Mouse (Mus musculus) lung, postnatal 25 days (tissue): ENCODE measurements around the gene 3110009E18Rik.
A peak's percentile ranks its signal among the peaks of the same experiment; 100 is the strongest.

Source experiments
- DNase-seq: peaks from one replicate; pipeline ENCODE4 v3.0.0; 2022; ENCODE audit warnings: low spot score

The 3110009E18Rik gene

DNA sequence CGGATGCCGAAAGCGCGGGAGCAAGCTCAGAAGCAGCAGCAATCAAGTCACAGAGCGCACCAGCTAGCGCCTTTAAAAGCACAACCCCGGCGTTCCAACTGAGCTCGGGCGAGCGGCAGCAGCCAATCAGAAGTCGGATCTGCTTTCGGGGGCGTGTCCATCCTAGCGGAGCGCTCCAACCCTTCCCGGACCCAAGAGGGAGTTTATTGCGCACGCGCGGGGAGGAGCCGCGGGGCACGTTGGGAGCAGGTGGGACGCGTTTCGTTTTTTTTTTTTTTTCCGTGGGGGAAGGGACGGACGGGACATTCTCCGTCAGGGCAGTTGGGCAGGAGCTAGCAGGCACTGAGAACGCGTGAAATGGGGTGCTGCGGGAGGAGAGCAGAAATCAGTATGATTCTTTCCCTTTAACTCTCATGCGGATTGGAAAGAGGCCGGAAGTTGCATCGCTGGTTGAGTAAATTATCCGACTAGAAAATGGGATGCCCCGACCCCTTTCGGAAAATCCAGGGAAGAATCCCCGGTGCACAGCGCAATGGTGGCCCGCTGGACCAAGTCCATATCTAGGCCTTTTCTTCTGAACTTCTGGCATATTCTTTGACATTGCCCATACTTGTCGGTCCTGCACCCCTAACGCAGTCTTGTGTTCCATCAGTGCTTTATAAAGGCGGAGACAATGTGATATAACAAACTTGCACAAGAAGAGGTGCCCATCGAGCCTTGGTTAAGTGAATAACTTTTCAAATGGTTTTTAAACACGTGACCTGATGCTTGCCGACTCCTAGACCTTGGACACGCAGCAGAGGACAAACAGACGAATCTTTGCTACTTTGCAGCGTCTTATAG lies at the start of gene 3110009E18Rik, which contains the start of gene Dbi:
3110009E18Rik (plus strand) TSS at position 219 of the 843 bp plus-strand sequence.
Dbi (minus strand) TSS at position 110 of the 843 bp plus-strand sequence.
- DNase-seq = peak; percentile 99

DNA sequence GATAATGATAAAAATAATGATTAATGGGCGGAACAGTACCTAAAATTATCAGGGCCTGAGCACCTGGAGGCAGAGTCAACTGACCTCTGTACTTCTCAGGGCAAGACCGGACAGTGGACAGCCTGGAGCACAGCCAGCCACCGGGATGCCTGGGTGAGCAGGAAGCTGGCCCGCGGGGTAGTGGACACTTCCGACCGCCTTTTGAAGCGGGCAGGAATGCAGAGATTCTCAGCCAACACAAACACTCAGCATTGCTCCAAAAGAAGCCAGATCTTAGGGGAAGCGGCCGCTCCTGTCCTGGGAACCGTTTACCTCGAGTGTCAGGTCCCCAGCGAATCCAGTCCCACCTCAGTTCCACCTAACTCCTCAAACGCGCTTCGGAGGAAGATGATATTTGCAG lies 48.1 kb upstream of the 3110009E18Rik start:
- DNase-seq = peak; percentile 63

DNA sequence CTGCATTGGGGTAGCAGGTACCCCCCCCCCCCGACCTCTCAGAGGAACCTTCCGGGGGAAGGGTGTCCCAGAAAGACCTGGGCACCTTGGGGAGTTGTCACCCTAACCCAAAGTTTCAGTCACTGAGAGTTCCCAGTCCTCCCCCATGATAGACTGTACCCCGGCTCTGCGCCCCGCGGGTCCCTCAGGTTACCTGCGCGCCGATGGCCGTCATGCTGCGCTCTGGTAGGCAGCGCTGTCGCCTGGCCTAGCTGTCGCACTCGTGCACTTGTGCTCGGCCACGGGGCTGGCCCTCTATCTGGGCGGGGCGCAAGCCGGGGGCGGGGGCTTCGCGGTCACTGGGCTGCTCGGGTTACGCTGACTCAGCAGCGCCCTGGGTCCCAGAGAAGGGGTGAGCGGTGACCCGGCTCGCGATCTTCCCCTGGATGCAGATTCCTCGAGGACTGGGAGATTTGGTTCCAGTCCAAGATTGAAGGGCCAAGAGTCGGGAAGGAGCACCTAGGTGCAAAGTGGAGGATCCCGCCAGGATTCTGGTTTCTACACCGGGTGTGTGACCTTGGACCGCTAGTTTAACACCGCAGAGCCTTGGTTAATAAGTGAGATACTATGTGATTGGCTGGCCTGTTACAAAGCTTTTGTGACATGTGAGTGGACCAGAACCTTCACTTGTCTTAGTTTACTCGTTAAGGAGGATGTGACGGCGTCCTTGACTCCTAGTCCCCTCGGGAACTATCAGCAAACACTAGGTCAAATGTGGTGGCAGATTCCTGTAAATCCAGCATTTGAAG lies 47.3 kb upstream of the 3110009E18Rik start, which contains the start of gene Tmem37:
Tmem37 (minus strand) TSS at position 556 of the 788 bp plus-strand sequence.
- peak; percentile 76 for DNase-seq

DNA sequence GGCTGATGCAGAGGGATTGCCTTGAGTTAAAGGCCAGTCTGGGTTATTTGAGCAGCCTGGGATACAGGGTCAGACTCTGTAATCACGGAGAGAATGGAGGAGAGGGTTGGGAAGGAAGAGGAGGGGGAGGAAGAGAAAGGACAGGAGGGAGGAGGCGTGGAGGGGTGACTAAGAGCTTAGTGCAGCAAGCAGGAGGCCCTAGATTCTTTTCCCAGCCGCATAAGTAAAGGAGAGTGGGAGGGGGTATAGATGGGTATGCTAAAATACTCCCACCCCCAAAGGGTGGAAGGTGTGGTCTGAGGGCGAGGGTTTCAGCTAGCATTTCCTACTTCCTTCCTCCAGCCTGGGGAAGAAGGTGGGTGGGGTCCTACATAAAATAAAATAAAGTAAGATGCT lies 46.7 kb upstream of the 3110009E18Rik start:
- DNase-seq = no peak

DNA sequence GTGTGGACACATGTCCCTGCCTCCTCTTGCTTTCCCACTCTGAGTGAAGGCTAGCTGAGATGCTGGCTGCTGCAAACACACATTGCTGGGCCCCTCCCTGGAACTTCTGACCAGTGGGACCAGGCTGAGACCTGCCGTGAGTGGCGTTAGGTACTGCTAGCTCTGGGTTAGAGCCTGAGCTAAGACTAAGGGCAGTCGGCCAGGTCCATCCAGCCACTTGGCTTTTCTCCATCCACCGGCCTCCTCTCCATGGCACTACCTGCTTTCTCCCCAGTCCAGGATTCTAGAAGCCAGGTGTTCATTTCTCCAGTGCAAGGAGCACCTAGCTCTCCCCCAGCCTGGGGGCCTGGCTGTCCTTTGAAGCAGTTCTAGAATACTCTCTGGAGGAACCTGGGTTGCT lies 46.1 kb upstream of the 3110009E18Rik start:
- DNase-seq = no peak

DNA sequence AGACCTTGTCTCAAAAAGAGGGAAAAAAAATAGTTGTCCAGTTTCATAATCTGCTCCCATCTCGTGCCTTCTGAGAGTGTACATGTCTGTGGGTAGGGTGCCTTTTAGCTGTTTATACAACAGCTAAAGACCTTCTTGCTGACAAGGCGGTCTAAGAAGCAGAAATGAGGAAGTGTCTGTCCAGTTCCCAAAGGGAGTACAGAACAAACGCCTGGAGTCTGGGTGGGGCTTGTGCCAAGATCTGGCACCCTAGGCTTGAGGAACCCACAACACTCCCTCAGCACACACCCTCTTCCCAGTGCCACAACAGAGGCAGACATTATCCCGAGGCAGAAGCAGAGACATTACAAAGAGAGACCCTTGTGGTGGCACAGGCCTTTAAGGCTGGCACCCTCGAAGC lies 45.5 kb upstream of the 3110009E18Rik start:
- no peak for DNase-seq

DNA sequence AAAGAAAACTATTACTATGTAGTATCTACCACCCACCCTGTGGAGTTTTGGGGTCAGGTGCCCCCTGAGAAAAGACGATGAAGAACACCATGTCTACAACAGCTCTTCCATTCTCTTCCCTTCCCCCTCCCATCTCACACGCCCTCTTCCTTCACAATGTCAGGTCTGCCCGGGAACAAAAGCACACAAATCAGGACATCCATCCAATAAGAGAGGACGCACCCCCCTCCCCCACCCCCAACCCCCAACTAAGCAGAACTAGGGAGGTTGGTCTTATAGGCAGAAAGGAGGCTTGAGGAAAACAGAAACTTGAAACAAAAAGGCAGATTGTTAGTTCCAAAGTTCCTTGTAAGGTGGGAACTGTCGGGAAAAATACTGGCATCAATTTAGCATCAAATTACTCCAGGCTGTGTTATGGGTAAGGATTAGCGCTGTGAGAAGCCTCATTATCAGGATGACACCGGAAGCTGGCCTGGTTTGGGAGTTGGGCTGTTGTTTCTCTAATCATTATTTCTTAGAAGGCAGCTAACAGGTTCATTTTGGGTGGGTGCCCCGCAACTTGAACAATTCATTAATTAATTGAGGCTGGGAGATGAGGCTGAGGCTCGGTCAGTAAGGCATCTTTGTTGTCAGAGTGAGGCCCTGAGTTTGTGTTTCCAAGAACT lies 43.1 kb upstream of the 3110009E18Rik start:
- no peak for DNase-seq

DNA sequence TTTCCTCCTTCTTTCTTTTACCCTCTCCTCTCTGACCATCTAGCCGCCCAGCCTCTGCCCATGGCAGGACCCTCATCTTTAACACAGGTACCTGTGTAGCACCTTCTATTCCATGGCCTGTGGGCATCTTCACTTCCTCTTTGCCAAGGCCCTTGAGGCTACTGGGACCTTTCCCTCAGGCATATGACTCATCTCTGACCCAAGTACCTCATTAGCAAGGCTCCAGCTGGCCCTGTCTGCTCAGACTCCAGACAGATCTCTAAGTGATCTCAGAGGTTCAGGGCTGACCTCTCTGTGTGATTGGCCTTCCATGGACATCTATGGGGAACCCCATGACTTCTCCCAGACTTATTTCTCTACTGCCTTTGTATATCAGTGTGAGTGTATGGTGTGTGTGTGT lies 40.4 kb upstream of the 3110009E18Rik start:
- no peak for DNase-seq

DNA sequence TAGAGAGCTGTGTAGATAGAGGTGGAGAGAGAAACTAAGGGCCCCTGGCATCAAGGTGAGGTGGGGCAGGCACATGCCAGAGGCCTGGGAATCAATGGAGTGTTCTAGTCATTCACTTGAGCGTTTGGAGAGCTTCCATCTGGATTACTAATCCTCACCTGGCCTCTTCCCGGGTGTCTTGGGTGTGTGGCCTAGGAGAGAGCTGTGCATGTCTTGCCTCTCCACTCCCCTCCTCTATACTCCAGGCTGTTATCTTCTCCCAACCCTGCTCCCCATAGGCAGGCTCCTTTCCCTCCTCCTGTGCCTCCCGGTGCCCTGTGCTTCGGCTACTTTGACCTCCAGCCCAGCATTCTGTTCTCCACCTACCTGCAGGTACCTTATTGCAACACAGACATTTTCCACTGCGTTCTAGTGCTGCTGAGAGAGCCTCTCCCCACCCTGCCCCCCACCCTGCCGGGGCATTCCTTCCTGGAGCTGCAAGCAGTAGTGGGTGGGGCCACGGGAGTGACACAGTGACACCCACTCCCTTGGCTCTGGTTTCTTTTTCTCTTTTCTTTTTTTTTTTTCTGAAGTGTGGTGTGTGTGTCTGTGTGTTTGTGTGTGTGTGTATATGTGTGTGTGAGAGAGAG lies 37.9 kb upstream of the 3110009E18Rik start:
- DNase-seq = peak; percentile 76

DNA sequence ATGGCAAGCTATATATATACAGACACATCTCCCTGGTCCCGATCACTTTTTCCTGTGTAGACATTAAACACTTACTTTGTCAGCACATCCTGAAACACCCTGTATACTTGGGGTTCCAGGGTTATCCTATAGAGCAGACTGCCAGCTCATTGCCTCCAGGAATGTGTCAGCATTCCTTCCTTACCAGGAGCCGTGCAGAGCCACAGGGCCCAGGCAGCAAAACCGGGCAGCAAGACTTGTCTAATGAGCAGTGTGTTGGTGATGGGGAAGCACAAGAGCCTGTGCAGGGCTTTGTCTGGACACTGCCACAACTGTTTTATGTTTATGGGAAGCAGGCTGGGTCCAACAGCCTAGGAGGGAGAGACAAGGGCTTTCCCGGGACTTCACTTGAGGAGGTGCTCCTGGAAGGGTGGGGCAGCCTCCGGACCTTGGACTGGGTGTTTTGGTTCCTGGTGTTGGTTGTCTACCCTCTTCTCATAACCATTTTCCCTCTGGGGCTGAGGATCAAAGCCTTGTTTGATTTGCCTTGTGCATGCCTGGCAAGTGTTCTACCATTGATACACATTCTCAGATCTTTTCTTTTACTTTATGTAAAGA lies 37.0 kb upstream of the 3110009E18Rik start:
- DNase-seq = no peak

DNA sequence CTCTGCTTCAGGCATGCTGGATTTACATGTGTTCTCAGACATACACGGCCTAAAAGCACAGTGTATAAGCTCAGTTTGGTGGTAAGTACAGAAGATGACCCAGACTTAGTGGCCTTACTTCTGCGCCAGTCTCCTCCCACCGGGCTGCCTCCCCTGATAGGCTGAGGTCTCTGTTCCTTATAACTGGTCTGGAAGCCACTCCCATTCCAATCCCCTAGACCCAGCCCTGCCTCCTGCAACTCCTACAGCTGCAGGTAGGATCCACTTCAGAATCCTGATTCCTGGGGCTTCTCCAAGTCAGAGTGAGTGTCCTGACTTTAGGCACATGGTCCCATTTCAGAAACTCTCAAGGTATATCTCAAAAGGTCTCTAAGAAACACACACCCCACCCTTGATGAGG lies 35.3 kb upstream of the 3110009E18Rik start:
- DNase-seq = no peak

DNA sequence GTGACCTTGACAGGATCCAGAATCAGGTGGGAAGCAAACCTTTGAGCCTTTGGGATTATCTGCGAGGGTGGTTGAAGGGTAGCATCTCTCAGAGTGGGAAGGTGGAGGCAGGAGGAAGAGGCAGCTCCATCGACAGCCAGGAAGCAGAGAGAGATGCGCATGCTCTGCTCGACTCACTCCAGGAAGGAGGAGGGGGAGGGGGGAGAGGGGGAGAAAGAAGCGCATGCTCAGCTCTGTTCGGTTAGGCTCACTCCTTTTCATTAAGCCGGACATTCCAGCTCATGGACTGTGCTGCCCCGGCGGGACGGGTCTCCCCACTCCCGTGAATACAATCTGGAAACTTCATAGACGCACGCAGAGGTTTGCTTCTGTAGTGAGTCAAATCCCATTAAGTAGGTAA lies 34.3 kb upstream of the 3110009E18Rik start:
- DNase-seq = no peak

DNA sequence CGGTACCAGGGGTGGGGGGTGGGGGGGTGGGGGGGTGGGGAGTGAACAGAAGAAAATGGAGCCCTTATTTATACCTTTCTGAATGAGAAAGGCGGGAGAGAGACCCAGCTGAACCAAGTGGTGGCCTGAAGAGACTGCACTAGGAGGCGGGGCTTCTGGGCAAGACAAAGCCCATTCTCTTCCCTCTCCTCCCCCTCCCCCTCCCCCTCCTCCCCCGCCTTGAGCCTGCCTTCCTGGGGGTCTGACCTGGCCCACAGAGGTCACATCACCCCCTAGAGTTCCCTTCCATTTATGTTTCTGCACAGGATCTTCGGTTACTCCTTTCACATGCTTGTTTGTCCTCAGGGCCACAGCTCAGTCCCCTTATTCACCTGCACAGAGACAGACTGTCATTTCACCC lies 31.8 kb upstream of the 3110009E18Rik start:
- no peak for DNase-seq

DNA sequence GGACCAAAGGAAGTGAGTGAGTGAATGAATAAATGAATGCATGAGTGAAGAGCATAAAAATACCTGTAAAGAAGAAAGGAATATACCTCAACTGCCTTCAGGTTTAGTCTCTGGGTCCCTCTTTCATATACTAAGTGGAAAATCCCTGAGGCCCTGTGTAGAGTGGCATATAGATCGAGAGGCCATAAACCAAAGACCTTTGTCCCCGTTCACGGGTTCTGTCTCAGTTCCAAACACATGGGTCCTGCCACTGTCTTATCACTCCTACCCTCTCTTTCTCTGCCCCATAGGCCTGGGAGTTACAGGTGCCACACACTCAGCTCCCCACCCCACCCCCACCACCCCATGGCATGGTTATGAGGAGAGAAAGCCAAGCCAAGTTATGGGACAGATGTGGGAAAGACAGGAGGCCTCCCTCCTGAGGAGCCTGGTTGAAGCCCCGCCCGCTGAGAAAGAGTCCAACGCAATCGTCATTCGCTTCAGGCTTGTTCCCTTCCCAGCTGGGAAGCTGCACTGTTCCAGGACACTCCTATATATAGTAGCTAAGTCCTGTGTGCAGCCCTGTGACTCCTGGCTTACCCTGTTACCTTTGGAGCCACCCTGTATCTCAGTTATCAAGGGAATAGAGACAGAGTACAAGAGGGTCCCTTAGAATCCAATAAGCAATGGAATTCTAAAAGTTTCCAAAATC lies 30.0 kb upstream of the 3110009E18Rik start:
- no peak for DNase-seq

DNA sequence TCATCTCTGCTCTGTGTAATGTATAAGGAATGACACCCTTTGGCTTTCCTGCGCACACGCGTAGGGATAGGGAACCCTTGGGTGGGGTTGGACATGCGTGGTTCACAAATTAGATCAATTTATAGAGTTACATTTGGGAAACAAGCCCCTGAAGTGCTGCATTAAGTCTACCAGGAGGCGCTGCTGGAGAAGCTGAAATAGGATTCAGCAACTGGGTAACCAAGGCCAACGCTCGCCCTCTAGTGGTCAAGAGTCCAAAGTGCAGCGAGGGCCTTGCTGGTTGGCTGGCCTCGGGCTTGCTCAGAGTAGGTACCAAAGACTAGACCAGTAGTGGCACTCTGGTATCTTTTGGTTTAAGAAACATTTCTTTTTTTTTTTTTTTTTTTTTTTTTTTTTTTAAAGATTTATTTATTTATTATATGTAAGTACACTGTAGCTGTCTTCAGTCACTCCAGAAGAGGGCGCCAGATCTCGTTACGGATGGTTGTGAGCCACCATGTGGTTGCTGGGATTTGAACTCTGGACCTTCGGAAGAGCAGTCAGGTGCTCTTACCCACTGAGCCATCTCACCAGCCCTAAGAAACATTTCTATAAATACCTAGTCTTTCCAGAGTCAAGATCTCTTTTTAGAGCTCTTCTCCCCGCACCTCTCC lies 27.4 kb upstream of the 3110009E18Rik start:
- peak; percentile 91 for DNase-seq

DNA sequence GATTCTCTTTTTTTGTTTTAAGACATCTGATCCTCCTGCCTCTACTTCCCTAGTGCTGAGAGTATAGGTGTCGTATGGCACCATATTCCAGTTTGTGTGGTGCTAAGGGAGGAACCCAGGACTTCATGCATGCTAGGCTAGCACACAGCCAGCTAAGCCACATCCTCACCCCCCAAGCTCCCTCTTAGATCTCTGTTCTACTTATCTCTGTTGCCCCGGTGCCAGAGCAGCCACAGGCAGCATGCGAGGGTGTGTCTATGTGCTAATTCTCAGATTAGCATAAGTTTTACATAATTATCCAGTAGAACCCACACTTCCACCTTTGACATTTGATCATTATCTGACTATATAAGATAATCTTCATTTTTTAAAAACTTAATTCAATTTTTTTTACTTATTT lies 26.1 kb upstream of the 3110009E18Rik start:
- DNase-seq = no peak

DNA sequence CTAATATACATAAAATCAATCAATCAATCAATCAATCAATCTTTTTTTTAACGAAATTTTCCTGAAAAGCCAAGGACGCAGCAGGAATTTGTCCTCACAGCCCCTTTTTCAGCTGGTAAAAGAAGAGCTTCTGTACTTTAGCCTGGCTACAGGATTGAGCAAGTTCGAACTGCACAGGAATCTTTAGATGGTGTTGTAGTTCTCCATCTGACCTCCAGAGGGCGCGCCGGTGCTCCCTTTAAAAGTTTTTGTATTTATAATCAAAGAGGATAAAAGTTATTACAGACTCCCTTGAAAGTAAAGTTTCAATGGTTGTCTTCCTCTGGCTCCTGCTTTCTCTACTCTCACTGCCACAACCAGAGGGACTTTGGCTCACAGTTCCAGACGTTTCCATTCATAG lies 22.7 kb upstream of the 3110009E18Rik start:
- DNase-seq = peak; percentile 73

DNA sequence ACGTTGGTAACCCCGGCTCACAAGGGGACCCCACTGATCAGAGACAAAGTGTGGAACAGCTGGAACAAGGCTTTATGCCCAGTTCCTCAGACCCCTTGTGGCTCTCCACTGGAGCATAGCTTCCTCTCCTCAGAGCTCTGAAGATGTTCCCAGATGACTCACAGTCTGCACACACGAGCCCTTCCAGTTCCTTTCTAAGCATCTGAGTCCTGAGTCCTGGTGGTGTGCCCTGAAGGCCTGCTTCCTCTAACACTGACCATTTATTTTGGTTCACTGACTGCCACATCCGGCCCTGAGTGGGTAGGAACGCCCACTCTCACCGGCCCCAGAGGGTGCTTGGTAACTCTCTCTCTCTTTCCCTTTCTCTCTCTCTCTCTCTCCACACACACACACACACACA lies 21.5 kb upstream of the 3110009E18Rik start:
- peak; percentile 29 for DNase-seq

DNA sequence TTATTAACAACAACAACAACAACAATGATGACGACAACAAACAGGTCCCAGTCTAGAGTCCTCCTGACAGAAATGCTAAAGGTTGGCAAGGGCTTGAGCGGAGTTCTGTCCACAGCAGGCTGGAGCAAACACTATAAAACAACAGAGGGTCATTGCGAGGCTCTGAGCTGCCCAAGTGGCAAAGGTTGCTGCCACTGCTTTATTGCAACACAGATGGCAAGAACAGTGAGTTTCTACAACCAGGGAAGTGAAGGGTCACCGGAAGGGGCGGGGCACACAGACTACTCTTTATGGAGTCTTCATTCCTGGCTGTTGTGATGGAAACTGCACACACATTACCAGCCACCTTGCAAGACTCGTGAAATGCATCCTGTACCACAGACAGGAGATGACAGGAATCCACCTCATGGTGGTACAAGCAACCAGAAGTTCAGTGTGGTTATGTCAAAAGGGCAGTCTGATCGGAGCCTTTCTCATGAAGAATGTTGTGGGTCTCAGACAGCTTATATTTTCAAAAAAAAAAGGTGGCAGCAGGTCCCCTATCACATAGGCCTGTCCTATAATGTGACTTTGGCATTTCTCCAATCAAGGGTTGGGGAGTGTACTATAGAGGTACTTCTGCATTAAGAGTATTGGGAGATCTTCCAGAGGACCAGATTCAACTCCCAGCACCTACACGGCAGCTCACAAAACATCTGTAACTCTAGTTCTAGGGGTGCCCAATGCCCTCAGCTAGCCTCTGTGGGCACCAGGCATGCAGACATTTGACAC lies 20.3 kb upstream of the 3110009E18Rik start:
- peak; percentile 40 for DNase-seq

DNA sequence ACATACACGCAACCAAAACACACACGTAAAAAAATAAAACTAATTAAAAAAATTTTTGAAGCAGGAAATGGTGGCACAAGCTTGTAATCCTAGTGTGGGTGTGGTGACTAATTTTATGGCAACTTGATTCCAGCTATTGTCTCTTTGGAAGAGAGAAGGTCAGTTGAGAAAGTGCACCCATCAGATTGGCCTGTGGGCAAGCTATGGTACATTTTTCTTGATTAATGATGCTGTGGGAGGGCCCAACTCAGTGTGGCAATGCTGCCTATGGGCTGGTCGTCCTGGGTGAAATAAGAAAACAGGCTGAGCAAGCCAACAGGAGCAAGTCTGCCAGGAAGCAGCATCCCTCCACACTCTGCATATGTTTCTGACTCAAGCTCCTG lies 19.8 kb upstream of the 3110009E18Rik start:
- DNase-seq = no peak
